Mouse (Mus musculus) cerebellum, adult 2 months (tissue): ENCODE data around the gene Gadl1.

Experiments
- CTCF ChIP-seq: fragments of 200-500 bp; IDR thresholded peaks from 2 replicates; pipeline ENCODE4 v1.5.1; 2011; ENCODE audit warnings: low read depth, mild to moderate bottlenecking, control low read depth, low read length, moderate library complexity, borderline replicate concordance; ENCODE audit not compliant: insufficient read depth
- POLR2A ChIP-seq: fragments of 200-500 bp; IDR thresholded peaks from 2 replicates; pipeline ENCODE4 v1.6.1; 2011; ENCODE audit warnings: low read length, control low read depth, borderline replicate concordance; ENCODE audit not compliant: insufficient read depth

GRCm38 (mm10) chr9:116041787-116042186, 132.5 kb downstream of the Gadl1 start:
- TF ChIP-seq CTCF (peak; percentile 80), POLR2A (no peak)
